Mouse (Mus musculus): Measurements from ENCODE around the gene Tmem132d. TPM values are rescaled to one million over a fixed set of nuclear protein-coding genes. Genes with fewer than 3 reads are reported as not detected.
A peak's percentile ranks its signal among the peaks of the same experiment; 100 is the strongest.

Tmem132d gene
- total and polyA plus RNA-seq, 2 experiments from 2014 or later: 2.3 to 13.0 TPM

DNA sequence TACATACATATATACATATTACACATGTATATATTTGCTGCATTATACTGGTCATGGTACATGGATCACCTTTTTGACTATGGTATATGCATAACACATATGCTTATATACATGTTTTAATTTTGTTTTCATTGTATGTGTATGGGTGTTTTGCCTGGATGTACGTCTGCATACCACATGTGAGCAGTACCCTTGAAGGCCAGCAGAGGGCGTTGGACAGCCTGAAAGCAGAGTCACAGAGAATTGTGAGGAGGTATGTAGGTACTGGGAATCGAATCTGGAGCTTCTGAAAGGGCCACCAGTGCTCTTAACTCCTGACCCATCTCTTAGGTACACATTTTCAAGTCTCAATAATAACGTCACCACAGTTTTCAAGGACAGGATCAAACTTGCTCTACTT lies 43.2 kb downstream of the Tmem132d start:
- Histone ChIP-seq H3K27ac (ENCODE audit: low read depth, low read length) (no peak overlapping the region), H3K27me3 (ENCODE audit: insufficient read depth, low read length) (no peaks in the 10 kb centered on the region), H3K4me3 (ENCODE audit: low read depth, low read length) (no peak overlapping the region), H3K4me1 (ENCODE audit: insufficient read depth) (no peaks in the 10 kb centered on the region), H3K9me3 (ENCODE audit: low read length) (0 out of 2 replicates have a peak, but pooled peaks cover 7% of the 10 kb centered on the region), H3K4me2 (ENCODE audit: low read depth) (no peak overlapping the region), H3K9ac (no peak overlapping the region), H3K36me3 (ENCODE audit: insufficient read depth) (no peaks in the 10 kb centered on the region)
- DNase-seq (no peak), ATAC-seq (no peak)
- 54% methylated on average over 4 of the region's 4 CpGs for WGBS
- peak; percentile 34; the same call in 1 of the 2 replicates for TF ChIP-seq CTCF (IDR thresholded peaks at IDR 0.05; ENCODE audit: low read depth)

DNA sequence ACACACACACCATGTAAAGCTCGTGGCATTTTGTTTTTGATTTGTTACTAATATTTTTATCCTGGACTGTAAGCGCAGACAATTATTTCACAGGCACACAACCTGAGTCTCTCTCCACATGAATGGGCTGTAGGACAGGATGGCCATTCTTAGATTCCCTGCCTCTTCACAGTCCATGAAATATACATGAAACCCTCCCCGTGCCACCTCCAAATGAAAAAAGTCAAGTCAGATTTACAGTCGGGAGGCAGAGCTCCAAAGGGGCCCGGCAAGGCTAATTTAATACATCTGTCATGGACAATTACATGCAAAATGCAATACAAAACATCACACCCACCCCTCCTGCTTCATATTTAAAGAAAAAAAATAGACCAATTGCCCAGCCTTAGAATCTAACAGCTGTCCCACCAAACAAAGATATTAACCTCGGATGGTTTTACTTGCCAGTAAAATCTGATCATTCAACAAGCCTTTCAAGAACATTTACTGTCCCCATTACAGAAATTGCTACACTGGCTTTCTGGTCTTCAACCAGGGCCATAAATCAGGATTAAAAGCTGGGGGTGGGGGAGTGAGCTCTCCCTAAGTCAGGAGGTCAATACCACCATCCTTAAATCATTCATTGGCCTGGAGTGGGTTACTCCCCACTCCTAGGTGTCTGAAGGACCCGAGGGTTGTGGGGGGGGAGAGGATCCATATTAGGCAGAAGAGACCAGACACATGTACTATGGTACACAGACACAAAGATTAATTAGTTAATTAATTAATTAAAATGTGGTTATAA lies 44.3 kb downstream of the Tmem132d start:
- H3K4me3 ChIP-seq (ENCODE audit: low read depth, low read length): no peak overlapping the region
- H3K27me3 ChIP-seq (ENCODE audit: insufficient read depth, low read length): no peaks in the 10 kb centered on the region
- no peak for ATAC-seq
- H3K4me1 ChIP-seq (ENCODE audit: insufficient read depth): no peaks in the 10 kb centered on the region
- no peak for DNase-seq
- H3K4me2 ChIP-seq (ENCODE audit: low read depth): no peak overlapping the region
- H3K36me3 ChIP-seq (ENCODE audit: insufficient read depth): no peaks in the 10 kb centered on the region
- H3K9ac ChIP-seq: no peak overlapping the region
- WGBS: 64% methylated on average over 7 of the region's 7 CpGs
- no peak for TF ChIP-seq CTCF (IDR thresholded peaks at IDR 0.05; ENCODE audit: low read depth)
- H3K27ac ChIP-seq (ENCODE audit: low read depth, low read length): no peak overlapping the region
- 0 out of 2 replicates have a peak, but pooled peaks cover 7% of the 10 kb centered on the region for H3K9me3 ChIP-seq (ENCODE audit: low read length)

DNA sequence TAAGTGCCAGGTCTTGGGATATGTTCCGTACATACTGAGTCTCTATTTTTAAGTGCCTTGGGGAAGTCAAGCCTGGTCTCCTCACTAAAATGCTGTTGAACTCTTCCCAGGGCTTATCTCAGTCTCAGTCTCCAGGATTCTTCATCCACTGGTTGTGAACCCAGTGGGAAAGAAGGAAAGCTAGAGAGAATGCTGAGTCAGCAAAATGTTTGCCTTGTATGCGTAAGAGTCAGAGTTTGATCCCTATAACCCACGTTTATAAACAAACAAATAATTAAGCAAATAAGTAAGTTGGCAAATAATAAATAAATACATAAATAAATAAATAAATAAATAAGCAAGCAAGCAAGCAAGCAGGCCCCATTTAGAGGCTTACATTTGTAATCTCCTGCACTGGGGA lies 63.1 kb downstream of the Tmem132d start:
- no peak for ATAC-seq
- Histone ChIP-seq H3K27me3 (ENCODE audit: insufficient read depth, low read length) (no peaks in the 10 kb centered on the region), H3K9me3 (ENCODE audit: low read length) (no peaks in the 10 kb centered on the region), H3K27ac (ENCODE audit: low read depth, low read length) (no peak overlapping the region), H3K36me3 (ENCODE audit: insufficient read depth) (no peaks in the 10 kb centered on the region), H3K9ac (no peak overlapping the region), H3K4me3 (ENCODE audit: low read depth, low read length) (no peak overlapping the region), H3K4me1 (ENCODE audit: insufficient read depth) (peaks cover 3% of the 10 kb centered on the region; the same call in 1 of the 2 replicates), H3K4me2 (ENCODE audit: low read depth) (no peak overlapping the region)
- no peak for DNase-seq
- no peak for TF ChIP-seq CTCF (IDR thresholded peaks at IDR 0.05; ENCODE audit: low read depth)
- WGBS: 94% methylated on average over 3 of the region's 3 CpGs

GRCm38 (mm10) chr5:128369111-128369510 lies 63.8 kb downstream of the Tmem132d start:
- no peak for TF ChIP-seq CTCF (IDR thresholded peaks at IDR 0.05; ENCODE audit: low read depth)
- DNase-seq (peak; percentile 31), ATAC-seq (no peak)
- Histone ChIP-seq H3K27me3 (ENCODE audit: insufficient read depth, low read length) (no peaks in the 10 kb centered on the region), H3K4me2 (ENCODE audit: low read depth) (no peak overlapping the region), H3K27ac (ENCODE audit: low read depth, low read length) (no peak overlapping the region), H3K36me3 (ENCODE audit: insufficient read depth) (no peaks in the 10 kb centered on the region), H3K9ac (no peak overlapping the region), H3K4me3 (ENCODE audit: low read depth, low read length) (no peak overlapping the region), H3K9me3 (ENCODE audit: low read length) (no peaks in the 10 kb centered on the region), H3K4me1 (ENCODE audit: insufficient read depth) (peaks cover 3% of the 10 kb centered on the region; the same call in 1 of the 2 replicates)
- WGBS: 56% methylated on average over 7 of the region's 7 CpGs

DNA sequence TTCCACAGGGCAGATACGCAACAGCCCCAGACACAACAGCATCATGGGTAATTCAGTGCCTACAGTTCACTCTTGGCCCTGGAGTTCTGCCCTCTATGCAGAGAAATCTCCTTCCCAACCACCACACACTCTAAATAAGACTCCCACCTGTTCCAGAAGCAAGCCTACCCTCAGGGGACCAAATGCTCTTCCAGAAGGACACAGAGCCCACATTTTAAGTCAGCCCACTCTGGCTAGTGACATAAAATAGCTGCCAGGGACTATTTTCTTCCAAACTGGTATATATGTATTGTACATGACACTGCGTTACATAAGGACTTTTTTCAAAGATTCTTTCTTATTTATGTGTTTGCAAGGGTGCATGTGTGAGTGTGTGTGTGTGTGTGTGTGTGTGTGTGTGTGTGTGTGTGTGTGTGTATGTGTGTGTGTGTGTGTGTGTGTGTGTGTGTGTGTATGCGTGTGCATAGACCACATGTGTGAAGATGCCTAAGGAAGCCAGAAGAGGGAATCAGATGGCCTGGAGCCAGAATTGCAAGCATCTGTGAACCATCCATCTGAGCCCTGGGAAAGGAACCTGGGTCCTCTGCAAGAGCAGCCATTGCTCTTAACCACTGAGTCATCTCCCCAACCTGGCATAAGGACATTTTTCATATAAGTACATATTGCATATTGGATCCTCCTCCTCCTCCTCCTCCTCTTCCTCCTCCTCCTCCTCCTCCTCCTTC lies 67.5 kb downstream of the Tmem132d start:
- Histone ChIP-seq H3K4me3 (ENCODE audit: low read depth, low read length) (no peak overlapping the region), H3K27me3 (ENCODE audit: insufficient read depth, low read length) (no peaks in the 10 kb centered on the region), H3K4me2 (ENCODE audit: low read depth) (no peak overlapping the region), H3K9ac (no peak overlapping the region), H3K27ac (ENCODE audit: low read depth, low read length) (no peak overlapping the region), H3K4me1 (ENCODE audit: insufficient read depth) (peaks cover 3% of the 10 kb centered on the region; the same call in 1 of the 2 replicates), H3K9me3 (ENCODE audit: low read length) (no peaks in the 10 kb centered on the region), H3K36me3 (ENCODE audit: insufficient read depth) (no peaks in the 10 kb centered on the region)
- DNase-seq: no peak
- no peak for ATAC-seq
- 78% methylated on average over 3 of the region's 3 CpGs for WGBS
- no peak for TF ChIP-seq CTCF (IDR thresholded peaks at IDR 0.05; ENCODE audit: low read depth)

GRCm38 (mm10) chr5:128360946-128361675 lies 71.8 kb downstream of the Tmem132d start:
- no peak for TF ChIP-seq CTCF (IDR thresholded peaks at IDR 0.05; ENCODE audit: low read depth)
- H3K9me3 ChIP-seq (ENCODE audit: low read length): no peaks in the 10 kb centered on the region
- H3K27me3 ChIP-seq (ENCODE audit: insufficient read depth, low read length): no peaks in the 10 kb centered on the region
- no peak overlapping the region for H3K9ac ChIP-seq
- no peaks in the 10 kb centered on the region for H3K36me3 ChIP-seq (ENCODE audit: insufficient read depth)
- DNase-seq (no peak), ATAC-seq (no peak)
- H3K4me3 ChIP-seq (ENCODE audit: low read depth, low read length): no peak overlapping the region
- no peak overlapping the region for H3K27ac ChIP-seq (ENCODE audit: low read depth, low read length)
- 60% methylated on average over 23 of the region's 23 CpGs for WGBS
- no peaks in the 10 kb centered on the region for H3K4me1 ChIP-seq (ENCODE audit: insufficient read depth)
- no peak overlapping the region for H3K4me2 ChIP-seq (ENCODE audit: low read depth)
